ENCODE assay signal across 9 mouse cellular contexts in genomic region chr5:118708215-118708949, GRCm38 (mm10).
DNase-seq lines count a peak whose midpoint lies in the region; ATAC-seq lines count a peak whose summit lies in the region.
"Had no signal": no experiment of that assay in that cellular context is flagged by ENCODE, and none has a peak within 500 bp of the region (broad histone marks: within the 10 kb centered on the region; RNA-seq: fewer than 3 reads in every experiment).

No protein-coding gene starts in this region.

- no peaks in the 10 kb centered on the region for H3K9me3 ChIP-seq in liver, embryonic 11.5 days (ENCODE audit: control insufficient read depth, low read length)

- no peak overlapping the region for H3K4me3 ChIP-seq in liver, embryonic 11.5 days (ENCODE audit: low read depth, low read length)
- H3K4me3 ChIP-seq: erythroblast, embryonic 14.5 days had no signal

- 74% methylated on average over 16 of the region's 16 CpGs for WGBS in liver, embryonic 11.5 days

- no peak overlapping the region for H3K4me2 ChIP-seq in liver, embryonic 11.5 days

- peak; percentile 80 for DNase-seq in 3T3-L1 (ENCODE audit: low read depth, low spot score)
- peak; percentile 81 for DNase-seq in R1 (ENCODE audit: low read depth, low spot score)
- DNase-seq in cerebellum, postnatal 36 days, result peak; percentile 84 to 86
- peak; percentile 79 for DNase-seq in gastrocnemius, postnatal 10 days
- DNase-seq in kidney, adult 9 months, result peak; percentile 82
- DNase-seq in liver, embryonic 11.5 days (ENCODE audit: low spot score), result peak; percentile 60
- DNase-seq in retina, adult 2 months (ENCODE audit: low read depth, low spot score), result peak; percentile 45
- DNase-seq in thymus, postnatal 36 days, result peak; percentile 83 to 84

- H3K36me3 ChIP-seq in liver, embryonic 11.5 days (ENCODE audit: control insufficient read depth, insufficient read depth, low read length), result no peaks in the 10 kb centered on the region

- peak; percentile 60; the same call in 1 of the 2 replicates for ATAC-seq in liver, embryonic 11.5 days (replicated peaks; ENCODE audit: low FRiP score)

- H3K4me1 ChIP-seq in liver, embryonic 11.5 days (replicated peaks; ENCODE audit: control insufficient read depth, insufficient read depth, low read length), result peaks cover 8% of the 10 kb centered on the region; the same call in 1 of the 2 replicates

- no peaks in the 10 kb centered on the region for H3K27me3 ChIP-seq in liver, embryonic 11.5 days (replicated peaks; ENCODE audit: control insufficient read depth, insufficient read depth, low read length)

- no peak overlapping the region for H3K27ac ChIP-seq in liver, embryonic 11.5 days (ENCODE audit: low read depth, low read length)

- no peak overlapping the region for H3K9ac ChIP-seq in liver, embryonic 11.5 days (ENCODE audit: low read depth, low read length)
